Mouse (Mus musculus) small intestine, adult 2 months (tissue): ENCODE results near the gene Krt77.

Experiments used
- CTCF ChIP-seq: fragments of 200-500 bp; IDR thresholded peaks from 2 replicates; pipeline ENCODE4 v1.5.1; 2012; ENCODE audit warnings: low read depth, mild to moderate bottlenecking, control low read depth, inconsistent platforms, low read length, moderate library complexity, mixed read lengths; ENCODE audit not compliant: insufficient replicate concordance, insufficient read length; ENCODE audit errors: extremely low read depth
- POLR2A ChIP-seq: fragments of 200-500 bp; IDR thresholded peaks from 2 replicates; pipeline ENCODE4 v1.6.1; 2012; ENCODE audit warnings: low read depth, mild to moderate bottlenecking, control low read depth, inconsistent platforms, low read length, moderate library complexity

DNA sequence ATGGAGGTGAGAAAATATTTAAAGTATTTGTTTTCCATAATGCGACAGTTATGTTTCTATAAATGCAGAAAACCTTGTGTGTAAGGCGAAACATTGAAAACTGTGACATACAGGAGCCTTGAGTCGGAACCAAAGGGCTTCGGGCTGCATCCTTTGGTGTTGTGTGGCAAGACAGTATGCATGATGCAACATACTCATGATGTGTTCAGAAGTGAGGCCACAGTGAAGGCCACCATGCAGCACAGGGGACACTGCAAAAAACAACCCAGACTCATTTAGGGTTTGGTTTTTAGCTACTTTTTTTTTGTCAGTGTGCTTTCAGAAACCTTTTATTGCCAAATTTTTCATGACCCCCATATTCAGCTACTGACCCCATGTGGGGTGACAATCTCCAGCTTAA is 25.7 kb upstream of the Krt77 start:
- TF ChIP-seq CTCF: no peak
- no peak for TF ChIP-seq POLR2A
